Mouse (Mus musculus): ENCODE measurements around the gene Ehhadh. TPM values are rescaled to one million over a fixed set of nuclear protein-coding genes. Genes with fewer than 3 reads are reported as not detected.
"Not testable (repeated sequence)": the region's sequence is repeated elsewhere in the genome, so short reads cannot be mapped to it uniquely, and the experiment has no call there.

Ehhadh gene
- 0.72 and 2.9 TPM in 2 replicates for total RNA-seq (2015; ENCODE audit: low replicate concordance)
- 0.64 and 0.98 TPM in 2 replicates for total RNA-seq (2017; ENCODE audit: low replicate concordance)

GRCm38 (mm10) chr16:21787516-21788353, at the start of gene Ehhadh:
Gene Ehhadh (minus strand): TSS chr16:21787807.
- ATAC-seq (replicated peaks; ENCODE audit: low FRiP score, poor library complexity, severe bottlenecking): peak; percentile 94

- no peak for ATAC-seq (replicated peaks; ENCODE audit: low FRiP score, poor library complexity, severe bottlenecking)
Observed at GRCm38 (mm10) chr16:21836311-21837072, 48.9 kb upstream of the Ehhadh start.

GRCm38 (mm10) chr16:21835584-21835931, 48.0 kb upstream of the Ehhadh start:
- no peak for ATAC-seq (replicated peaks; ENCODE audit: low FRiP score, poor library complexity, severe bottlenecking)

- ATAC-seq (replicated peaks; ENCODE audit: low FRiP score, poor library complexity, severe bottlenecking): no peak
Observed at GRCm38 (mm10) chr16:21834866-21835583, 47.4 kb upstream of the Ehhadh start.

- no peak for ATAC-seq (replicated peaks; ENCODE audit: low FRiP score, poor library complexity, severe bottlenecking)
Observed at GRCm38 (mm10) chr16:21833970-21834369, 46.4 kb upstream of the Ehhadh start.

- no peak for ATAC-seq (replicated peaks; ENCODE audit: low FRiP score, poor library complexity, severe bottlenecking)
Observed at GRCm38 (mm10) chr16:21833469-21833868, 45.9 kb upstream of the Ehhadh start.

GRCm38 (mm10) chr16:21831764-21832163, 44.2 kb upstream of the Ehhadh start:
- ATAC-seq (replicated peaks; ENCODE audit: low FRiP score, poor library complexity, severe bottlenecking): no peak

GRCm38 (mm10) chr16:21830784-21831183, 43.2 kb upstream of the Ehhadh start:
- ATAC-seq (replicated peaks; ENCODE audit: low FRiP score, poor library complexity, severe bottlenecking): no peak

GRCm38 (mm10) chr16:21829711-21830110, 42.1 kb upstream of the Ehhadh start:
- ATAC-seq (replicated peaks; ENCODE audit: low FRiP score, poor library complexity, severe bottlenecking): no peak

- no peak for ATAC-seq (replicated peaks; ENCODE audit: low FRiP score, poor library complexity, severe bottlenecking)
Observed at GRCm38 (mm10) chr16:21827581-21827980, 40.0 kb upstream of the Ehhadh start.

GRCm38 (mm10) chr16:21827153-21827552, 39.5 kb upstream of the Ehhadh start:
- no peak for ATAC-seq (replicated peaks; ENCODE audit: low FRiP score, poor library complexity, severe bottlenecking)

GRCm38 (mm10) chr16:21825612-21826031, 38.0 kb upstream of the Ehhadh start:
- ATAC-seq (replicated peaks; ENCODE audit: low FRiP score, poor library complexity, severe bottlenecking): no peak

- ATAC-seq (replicated peaks; ENCODE audit: low FRiP score, poor library complexity, severe bottlenecking): no peak
Observed at GRCm38 (mm10) chr16:21818629-21819028, 31.0 kb upstream of the Ehhadh start.

- ATAC-seq (replicated peaks; ENCODE audit: low FRiP score, poor library complexity, severe bottlenecking): peak; percentile 68
Observed at GRCm38 (mm10) chr16:21818132-21818531, 30.5 kb upstream of the Ehhadh start.

GRCm38 (mm10) chr16:21815669-21816010, 28.0 kb upstream of the Ehhadh start:
- no peak for ATAC-seq (replicated peaks; ENCODE audit: low FRiP score, poor library complexity, severe bottlenecking)

GRCm38 (mm10) chr16:21814861-21815668, 27.5 kb upstream of the Ehhadh start:
- no peak for ATAC-seq (replicated peaks; ENCODE audit: low FRiP score, poor library complexity, severe bottlenecking)

- ATAC-seq (replicated peaks; ENCODE audit: low FRiP score, poor library complexity, severe bottlenecking): no peak
Observed at GRCm38 (mm10) chr16:21813164-21813834, 25.7 kb upstream of the Ehhadh start.

- ATAC-seq (replicated peaks; ENCODE audit: low FRiP score, poor library complexity, severe bottlenecking): not testable (repeated sequence)
Observed at GRCm38 (mm10) chr16:21807786-21808185, 20.2 kb upstream of the Ehhadh start.

GRCm38 (mm10) chr16:21806892-21807291, 19.3 kb upstream of the Ehhadh start:
- no peak for ATAC-seq (replicated peaks; ENCODE audit: low FRiP score, poor library complexity, severe bottlenecking)
